Mouse (Mus musculus) forebrain, embryonic 10.5 days (tissue): ENCODE measurements around the gene Hydin. TPM values are rescaled to one million over a fixed set of nuclear protein-coding genes. Genes with fewer than 3 reads are reported as not detected.
"Not testable (repeated sequence)": the region's sequence is repeated elsewhere in the genome, so short reads cannot be mapped to it uniquely, and the experiment has no call there.

ENCODE experiments used
- DNase-seq: peaks from one replicate; pipeline ENCODE4 v3.0.0-alpha.2; 2017; ENCODE audit warnings: low spot score; ENCODE audit errors: extremely low spot score
- H3K27ac ChIP-seq: fragments of 300-500 bp; sonication (generic); 2 replicates; pipeline ENCODE4 v1.5.1; 2016; ENCODE audit warnings: mild to moderate bottlenecking
- H3K27me3 ChIP-seq: fragments of 300-500 bp; sonication (generic); 2 replicates; pipeline ENCODE4 v1.6.1; 2016; ENCODE audit warnings: mild to moderate bottlenecking; ENCODE audit not compliant: poor library complexity, severe bottlenecking
- H3K36me3 ChIP-seq: fragments of 300-500 bp; sonication (generic); replicated peaks from 2 replicates; pipeline ENCODE4 v1.6.1; 2016; ENCODE audit warnings: mild to moderate bottlenecking, moderate library complexity
- H3K4me1 ChIP-seq: fragments of 300-500 bp; sonication (generic); 2 replicates; pipeline ENCODE4 v1.6.1; 2016
- H3K4me3 ChIP-seq: fragments of 300-500 bp; sonication (generic); 2 replicates; pipeline ENCODE4 v1.5.1; 2016; ENCODE audit warnings: mild to moderate bottlenecking, moderate library complexity
- H3K9me3 ChIP-seq: fragments of 300-500 bp; sonication (generic); 2 replicates; pipeline ENCODE4 v1.6.1; 2016; ENCODE audit warnings: mild to moderate bottlenecking, moderate library complexity
- WGBS: fragments of 180-500 bp; shearing (Covaris S2); methylation state at CpG from one replicate; pipeline ENCODE4 v1.1.7; 2016; 5-methylcytosine and 5-hydroxymethylcytosine counted together
- polyA plus RNA-seq: library from polyadenylated mRNA; unstranded; fragments of >200 nt; fragmentation: Nextera tagmentation; extraction: Ambion mirVana; gene quantifications from 2 replicates; pipeline ENCODE4 v1.2.1, GENCODE M21; 2016

The Hydin gene
- polyA plus RNA-seq, 1 experiment from 2014 or later, result 0.11 TPM

DNA sequence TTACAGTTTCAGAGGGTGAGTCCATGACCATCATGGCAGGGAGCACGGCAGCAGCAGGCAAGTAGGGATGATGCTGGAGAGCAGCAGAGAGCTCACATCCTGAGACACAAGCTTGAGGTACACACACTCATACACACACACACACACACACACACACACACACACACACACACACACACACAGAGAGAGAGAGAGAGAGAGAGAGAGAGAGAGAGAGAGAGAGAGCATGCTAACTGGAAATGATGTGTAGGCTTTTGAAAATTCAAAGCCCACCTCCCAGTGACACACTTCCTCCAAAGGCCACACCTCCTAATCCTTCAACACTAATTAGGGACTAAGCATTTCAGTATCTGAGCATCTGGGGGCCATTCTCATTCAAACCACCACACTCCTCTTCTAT, 80.1 kb downstream of the Hydin start:
- no peaks in the 10 kb centered on the region for H3K4me1 ChIP-seq
- H3K9me3 ChIP-seq, result no peaks in the 10 kb centered on the region
- H3K27me3 ChIP-seq, result no peaks in the 10 kb centered on the region
- H3K4me3 ChIP-seq, result no peak overlapping the region
- WGBS, result 91% methylated on average over 1 of the region's 1 CpGs
- no peak overlapping the region for H3K27ac ChIP-seq
- DNase-seq, result no peak
- H3K36me3 ChIP-seq, result no peaks in the 10 kb centered on the region

DNA sequence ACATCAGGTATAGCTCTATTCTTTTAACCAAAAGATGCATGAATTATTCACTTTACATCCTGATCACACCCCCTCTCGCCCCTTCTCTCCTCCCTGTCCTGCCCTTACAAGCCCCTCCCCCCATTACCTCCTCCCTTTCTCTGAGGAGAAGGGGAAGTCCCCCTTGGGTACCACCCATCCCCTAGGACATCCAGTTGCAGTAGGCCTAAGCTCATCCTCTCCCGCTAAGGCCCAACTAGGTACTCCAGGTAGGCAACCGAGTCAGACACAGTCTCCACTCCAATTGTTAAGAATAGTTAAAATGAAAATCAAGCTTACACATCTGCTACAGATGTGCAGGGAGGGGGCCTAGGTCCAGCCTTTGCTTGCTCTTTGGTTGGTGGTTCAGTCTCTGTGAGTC, 83.9 kb downstream of the Hydin start:
- Histone ChIP-seq H3K4me1 (no peaks in the 10 kb centered on the region), H3K9me3 (no peaks in the 10 kb centered on the region), H3K36me3 (no peaks in the 10 kb centered on the region), H3K4me3 (no peak overlapping the region), H3K27ac (no peak overlapping the region), H3K27me3 (no peaks in the 10 kb centered on the region)
- no peak for DNase-seq
- WGBS, result 83% methylated on average over 3 of the region's 3 CpGs

DNA sequence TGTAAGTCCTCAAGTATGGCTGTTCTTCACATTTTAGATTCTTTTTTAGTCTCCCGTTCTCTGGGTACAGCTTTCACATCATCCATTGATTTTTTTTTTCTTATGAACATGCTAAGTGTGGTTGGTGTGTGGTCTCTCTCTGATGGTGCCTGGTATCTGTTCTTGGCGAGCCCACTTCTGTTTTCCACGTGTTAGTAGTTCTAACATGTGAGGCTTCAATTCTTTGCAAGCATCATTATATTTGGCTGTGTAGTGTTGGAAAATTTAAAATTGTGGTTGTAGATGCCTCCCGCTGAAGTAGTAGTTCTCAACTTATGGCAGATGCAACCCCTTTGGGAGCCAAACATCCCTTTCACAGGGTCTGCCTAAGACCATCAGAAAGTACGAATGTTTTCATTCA, 85.1 kb downstream of the Hydin start:
- Histone ChIP-seq H3K4me1 (no peaks in the 10 kb centered on the region), H3K4me3 (no peak overlapping the region), H3K27me3 (no peaks in the 10 kb centered on the region), H3K9me3 (no peaks in the 10 kb centered on the region), H3K36me3 (no peaks in the 10 kb centered on the region), H3K27ac (no peak overlapping the region)
- no peak for DNase-seq
- 91% methylated on average over 5 of the region's 5 CpGs for WGBS

DNA sequence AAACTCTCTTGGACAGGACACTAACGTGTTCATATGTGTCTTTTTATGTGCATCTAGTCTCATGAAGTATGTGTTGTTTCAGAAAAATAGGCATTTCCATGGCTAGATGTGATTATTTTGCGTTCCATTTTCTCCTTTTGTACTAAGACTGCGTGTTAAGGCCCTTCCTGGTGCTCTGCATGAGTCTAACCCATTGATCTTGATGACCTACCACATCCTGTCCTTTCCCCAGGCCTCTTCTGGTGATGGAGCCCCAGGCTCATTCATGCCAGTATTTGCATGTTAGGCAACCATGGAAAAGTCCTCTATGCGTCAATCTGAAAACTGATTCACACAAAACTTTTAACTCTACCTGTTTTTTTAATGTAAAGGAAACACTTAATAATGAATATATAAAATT, 96.2 kb downstream of the Hydin start:
- H3K36me3 ChIP-seq, result no peaks in the 10 kb centered on the region
- no peak overlapping the region for H3K27ac ChIP-seq
- H3K27me3 ChIP-seq, result no peaks in the 10 kb centered on the region
- H3K4me1 ChIP-seq, result no peaks in the 10 kb centered on the region
- WGBS, result 86% methylated on average over 4 of the region's 4 CpGs
- H3K4me3 ChIP-seq, result no peak overlapping the region
- DNase-seq, result no peak
- no peaks in the 10 kb centered on the region for H3K9me3 ChIP-seq

DNA sequence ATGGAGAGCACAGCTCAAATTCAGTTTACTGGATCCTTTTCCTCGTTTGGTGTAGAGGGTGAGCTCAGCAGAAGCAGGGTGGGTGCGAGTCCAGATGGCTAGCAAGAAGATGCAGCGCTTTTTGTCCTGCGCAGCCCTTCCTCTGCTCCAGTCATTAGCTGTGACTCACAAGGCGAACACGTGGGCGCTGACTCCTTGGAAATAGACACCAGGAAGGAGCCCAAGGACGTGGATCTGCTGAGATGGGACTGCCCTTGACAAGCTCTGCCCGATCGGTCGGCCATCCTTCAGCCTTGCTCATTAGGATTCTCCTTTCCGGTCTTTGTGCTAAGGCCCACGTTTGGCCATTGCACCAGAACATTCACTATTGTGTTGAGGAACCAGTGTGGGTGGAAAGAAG, 106.1 kb downstream of the Hydin start:
- no peak overlapping the region for H3K27ac ChIP-seq
- DNase-seq, result no peak
- H3K4me1 ChIP-seq, result no peaks in the 10 kb centered on the region
- no peaks in the 10 kb centered on the region for H3K9me3 ChIP-seq
- no peaks in the 10 kb centered on the region for H3K27me3 ChIP-seq
- no peaks in the 10 kb centered on the region for H3K36me3 ChIP-seq
- 90% methylated on average over 13 of the region's 13 CpGs for WGBS
- H3K4me3 ChIP-seq, result no peak overlapping the region

DNA sequence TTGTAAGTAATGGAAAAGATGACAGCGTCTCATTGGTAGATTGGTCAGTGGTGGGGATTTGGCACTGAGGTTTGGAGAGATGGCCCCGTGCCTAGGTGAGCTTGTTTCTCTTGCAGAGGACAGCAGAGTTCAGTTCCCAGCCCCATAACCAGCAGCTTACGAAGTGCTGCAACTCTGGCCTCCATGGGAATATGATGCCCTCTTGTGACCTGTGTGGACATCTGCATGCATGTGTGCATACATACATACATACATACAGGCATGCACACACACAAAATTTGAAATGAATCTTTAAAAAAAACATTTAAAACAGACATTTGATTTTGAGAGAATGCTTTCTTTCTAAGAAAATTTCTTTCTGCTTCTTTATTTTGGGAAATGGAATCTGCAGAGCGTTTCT, 106.9 kb downstream of the Hydin start:
- Histone ChIP-seq H3K36me3 (no peaks in the 10 kb centered on the region), H3K27me3 (no peaks in the 10 kb centered on the region), H3K4me1 (no peaks in the 10 kb centered on the region), H3K4me3 (no peak overlapping the region), H3K27ac (no peak overlapping the region), H3K9me3 (no peaks in the 10 kb centered on the region)
- DNase-seq, result no peak
- WGBS, result 87% methylated on average over 4 of the region's 4 CpGs

DNA sequence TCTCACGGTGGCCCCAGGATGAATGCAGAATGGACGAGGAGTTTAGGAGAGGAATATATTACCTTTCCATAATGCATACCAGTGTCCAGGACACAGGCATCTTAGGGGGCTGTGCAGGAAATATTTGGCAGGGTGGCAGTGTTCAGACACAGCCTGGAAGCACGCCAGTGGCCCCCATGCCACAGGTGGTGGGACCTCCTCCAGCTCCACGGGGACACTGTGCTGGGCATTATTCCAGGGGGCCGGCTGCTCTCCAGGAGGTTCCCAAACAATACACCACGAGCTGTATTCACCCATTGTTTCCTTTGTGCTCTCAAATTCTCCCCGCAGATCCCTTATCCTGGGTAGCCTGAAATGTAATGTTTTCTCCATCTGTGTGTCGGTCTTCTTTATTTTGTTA, 116.0 kb downstream of the Hydin start:
- Histone ChIP-seq H3K9me3 (no peaks in the 10 kb centered on the region), H3K4me3 (no peak overlapping the region), H3K27ac (no peak overlapping the region), H3K36me3 (no peaks in the 10 kb centered on the region), H3K4me1 (peaks cover 9% of the 10 kb centered on the region), H3K27me3 (no peaks in the 10 kb centered on the region)
- WGBS, result 28% methylated on average over 8 of the region's 8 CpGs
- DNase-seq, result no peak

DNA sequence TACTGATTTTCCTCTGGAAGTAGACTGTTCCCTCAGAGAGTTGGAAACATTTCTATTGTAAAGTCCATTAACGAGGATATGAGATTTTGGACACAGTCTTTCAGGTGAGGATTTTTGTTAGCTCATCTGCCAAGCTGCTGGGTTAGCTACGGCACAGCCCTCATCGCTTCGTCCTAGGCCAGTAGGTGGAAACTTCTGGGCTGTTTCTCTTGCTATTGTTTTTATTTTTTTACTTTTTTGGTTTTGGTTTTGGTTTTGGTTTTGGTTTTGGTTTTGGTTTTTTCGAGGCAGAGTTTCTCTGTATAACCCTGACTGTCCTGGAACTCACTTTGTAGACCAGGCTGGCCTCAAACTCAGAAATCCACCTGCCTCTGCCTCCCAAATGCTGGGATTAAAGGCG, 117.9 kb downstream of the Hydin start:
- H3K4me3 ChIP-seq, H3K27me3 ChIP-seq, H3K27ac ChIP-seq, DNase-seq, H3K4me1 ChIP-seq, H3K36me3 ChIP-seq, H3K9me3 ChIP-seq: not testable (repeated sequence)
- WGBS, result 93% methylated on average over 6 of the region's 6 CpGs

DNA sequence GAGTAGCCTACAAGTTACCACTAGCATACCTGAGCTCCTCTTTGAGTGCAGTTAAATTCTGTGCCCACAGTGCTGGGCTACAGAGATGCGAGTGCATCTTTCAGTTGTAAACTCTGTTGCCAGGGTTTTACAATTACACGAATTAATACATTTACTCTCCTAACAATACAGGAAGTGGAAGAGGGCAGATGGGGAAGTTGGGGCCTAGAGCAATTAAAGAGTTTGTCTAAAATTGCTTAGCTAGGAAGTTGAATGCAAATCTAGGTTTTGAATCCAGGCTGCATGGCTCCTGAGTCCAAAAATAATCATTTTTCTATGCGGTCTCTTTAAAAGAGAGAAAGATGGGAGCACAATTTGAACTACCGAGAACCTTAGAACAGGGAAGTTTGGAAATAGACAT, 128.9 kb downstream of the Hydin start:
- Histone ChIP-seq H3K27me3 (no peaks in the 10 kb centered on the region), H3K4me1 (no peaks in the 10 kb centered on the region), H3K27ac (no peak overlapping the region), H3K4me3 (no peak overlapping the region), H3K9me3 (no peaks in the 10 kb centered on the region), H3K36me3 (no peaks in the 10 kb centered on the region)
- WGBS, result 92% methylated on average over 4 of the region's 4 CpGs
- no peak for DNase-seq

DNA sequence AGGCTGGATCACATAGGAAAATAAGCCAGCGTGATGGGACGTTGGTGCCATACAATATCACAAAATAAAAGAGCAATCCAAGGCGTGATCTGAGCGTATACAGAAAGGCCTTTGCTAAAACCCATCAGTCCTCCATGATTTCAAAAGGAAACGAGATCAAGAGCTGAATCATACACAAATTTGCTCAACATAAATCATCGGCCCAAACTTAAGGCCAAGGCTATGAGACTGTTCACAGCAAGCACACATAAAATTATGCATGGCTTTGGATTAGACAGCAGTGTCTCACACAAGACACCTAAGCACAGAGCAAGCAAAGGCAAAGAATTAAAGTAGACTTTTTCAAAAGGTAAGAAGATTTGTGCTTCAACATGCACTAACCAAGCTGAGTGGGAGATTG, 133.8 kb downstream of the Hydin start:
- H3K9me3 ChIP-seq, result no peaks in the 10 kb centered on the region; the same call in 1 of the 2 replicates
- H3K36me3 ChIP-seq, result no peaks in the 10 kb centered on the region
- H3K4me1 ChIP-seq, result no peaks in the 10 kb centered on the region
- H3K27me3 ChIP-seq, result no peaks in the 10 kb centered on the region
- no peak overlapping the region for H3K27ac ChIP-seq
- 93% methylated on average over 6 of the region's 6 CpGs for WGBS
- no peak for DNase-seq
- no peak overlapping the region for H3K4me3 ChIP-seq

DNA sequence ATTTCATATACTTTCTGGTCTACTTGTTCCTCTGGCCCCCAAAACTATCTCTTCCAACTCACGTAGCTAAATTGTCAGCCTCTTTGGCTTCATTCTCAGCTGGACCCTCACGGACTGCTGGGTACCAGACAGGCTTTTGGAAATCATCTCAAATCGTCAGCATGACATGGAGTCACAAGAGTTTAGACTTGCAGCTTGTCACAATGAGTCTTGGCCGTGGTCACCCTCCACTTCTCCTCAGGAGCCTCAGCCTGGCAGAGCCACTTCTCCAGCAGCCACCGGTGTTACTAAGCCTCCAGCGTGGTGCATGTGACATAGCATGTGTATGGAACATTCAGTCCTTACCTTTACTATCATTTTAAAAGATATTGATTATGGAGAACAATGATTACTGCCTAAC, 135.5 kb downstream of the Hydin start:
- H3K4me1 ChIP-seq, result no peaks in the 10 kb centered on the region
- no peaks in the 10 kb centered on the region for H3K27me3 ChIP-seq
- H3K36me3 ChIP-seq, result no peaks in the 10 kb centered on the region
- 91% methylated on average over 6 of the region's 6 CpGs for WGBS
- H3K9me3 ChIP-seq, result no peaks in the 10 kb centered on the region; the same call in 1 of the 2 replicates
- DNase-seq, result no peak
- H3K27ac ChIP-seq, result no peak overlapping the region
- H3K4me3 ChIP-seq, result no peak overlapping the region

DNA sequence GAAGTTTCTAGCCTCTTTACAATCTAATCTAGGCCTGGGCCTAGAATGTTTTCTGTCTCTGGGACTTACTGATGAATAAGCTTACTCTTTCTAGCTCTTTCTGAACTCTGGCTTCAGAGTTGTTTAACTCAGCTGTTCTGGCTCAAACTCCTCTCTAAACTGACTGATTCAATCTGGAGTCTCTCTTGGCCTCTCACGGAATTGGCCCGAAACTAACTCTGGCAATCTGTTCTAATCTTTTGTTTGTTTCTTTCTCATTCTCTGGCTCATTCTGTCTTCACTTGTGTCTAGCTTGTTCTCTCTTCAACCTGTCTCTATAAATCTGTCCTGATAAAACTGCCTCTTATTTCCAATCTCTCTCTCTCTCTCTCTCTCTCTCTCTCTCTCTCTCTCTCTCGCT, 137.7 kb downstream of the Hydin start:
- H3K27me3 ChIP-seq, result no peaks in the 10 kb centered on the region
- whole genome bisulfite sequencing, result 93% methylated on average over 3 of the region's 3 CpGs
- no peaks in the 10 kb centered on the region for H3K36me3 ChIP-seq
- DNase-seq, result no peak
- no peaks in the 10 kb centered on the region for H3K4me1 ChIP-seq
- no peak overlapping the region for H3K27ac ChIP-seq
- H3K9me3 ChIP-seq, result no peaks in the 10 kb centered on the region; the same call in 1 of the 2 replicates
- H3K4me3 ChIP-seq, result no peak overlapping the region

DNA sequence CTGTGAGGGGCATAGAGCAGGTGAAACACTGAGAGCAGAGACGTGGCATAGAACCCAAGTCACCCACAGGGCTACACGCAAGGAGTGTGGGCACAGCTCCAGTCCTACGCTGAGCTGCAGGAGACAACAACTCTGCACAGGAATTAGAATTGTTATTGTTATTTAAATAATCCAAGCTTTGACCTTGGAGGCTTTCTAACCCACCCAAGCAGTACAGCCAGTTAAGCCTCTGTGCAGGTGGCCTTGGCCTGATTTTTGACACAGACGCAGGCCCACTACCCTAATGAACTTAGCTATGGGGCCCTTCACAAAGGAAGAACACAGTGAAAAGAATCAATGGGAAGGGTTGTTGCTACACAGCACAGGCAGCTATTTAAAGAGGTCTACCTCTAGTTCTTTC, 148.3 kb downstream of the Hydin start:
- H3K27ac ChIP-seq, result no peak overlapping the region
- peaks cover 11% of the 10 kb centered on the region for H3K27me3 ChIP-seq
- H3K9me3 ChIP-seq, result no peaks in the 10 kb centered on the region
- no peaks in the 10 kb centered on the region for H3K36me3 ChIP-seq
- no peak overlapping the region for H3K4me3 ChIP-seq
- 70% methylated on average over 4 of the region's 4 CpGs for WGBS
- H3K4me1 ChIP-seq, result peaks cover 22% of the 10 kb centered on the region
- no peak for DNase-seq

DNA sequence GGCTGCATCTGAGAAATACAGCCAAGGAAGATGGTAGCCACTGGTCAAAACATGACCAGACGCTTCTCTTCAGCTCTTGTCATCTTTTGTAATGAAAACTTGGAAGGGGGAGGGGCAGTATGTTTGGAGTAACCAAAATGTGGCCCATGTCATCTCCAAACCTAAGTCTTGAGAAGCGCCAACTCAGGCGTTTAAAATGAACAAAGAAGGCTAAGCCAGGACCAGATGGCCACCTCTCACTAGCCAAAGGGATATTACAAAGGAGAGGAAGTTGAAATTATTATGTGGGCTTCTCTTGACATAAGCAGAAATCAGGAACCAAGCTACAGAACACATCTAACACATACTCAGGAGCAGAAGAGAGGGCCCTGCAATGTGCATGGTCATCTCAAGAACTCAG, 150.2 kb downstream of the Hydin start:
- 89% methylated on average over 3 of the region's 3 CpGs for WGBS
- no peaks in the 10 kb centered on the region for H3K36me3 ChIP-seq
- H3K27me3 ChIP-seq, result peaks cover 11% of the 10 kb centered on the region

More for the DNA sequence above, 150.2 kb downstream of the Hydin start:
- H3K4me3 ChIP-seq, result no peak overlapping the region
- DNase-seq, result no peak
- H3K27ac ChIP-seq, result no peak overlapping the region
- peaks cover 22% of the 10 kb centered on the region for H3K4me1 ChIP-seq
- H3K9me3 ChIP-seq, result no peaks in the 10 kb centered on the region
